Mouse (Mus musculus) erythroid progenitor cell, adult 5-6 weeks (primary cell): Measurements from ENCODE around the gene Zfp931. TPM values are rescaled to one million over a fixed set of nuclear protein-coding genes. Genes with fewer than 3 reads are reported as not detected.
"Not testable (repeated sequence)": the region's sequence is repeated elsewhere in the genome, so short reads cannot be mapped to it uniquely, and the experiment has no call there.

ENCODE experiments used
- ATAC-seq: replicated peaks from 2 replicates; pipeline ENCODE4 v1.8.0; 2016; ENCODE audit warnings: moderate number of reproducible peaks, mild to moderate bottlenecking, moderate TSS enrichment, inconsistent platforms; ENCODE audit not compliant: poor library complexity, low FRiP score, severe bottlenecking
- total RNA-seq, 2 experiments: library from RNA; stranded (forward) in 1 of 2; stranded (reverse) in 1 of 2; fragments of 150-400 nt in 1 of 2; fragments of 186-747, 209-891 nt in 1 of 2; gene quantifications; 2 replicates each; pipeline versions ENCODE4 v1.2.3 to v1.2.4; 2015 to 2017; ENCODE audit warnings: low replicate concordance in 2 of 2

The Zfp931 gene
- total RNA-seq (2015; ENCODE audit: low replicate concordance) (2.9 TPM in 1 of 2 replicates, not detected in the other), total RNA-seq (2017; ENCODE audit: low replicate concordance) (2.7 and 4.9 TPM in 2 replicates)

GRCm38 (mm10) chr2:178078166-178078717, at the start of gene Zfp931:
Zfp931 (minus strand) TSS chr2:178078476.
- ATAC-seq = not testable (repeated sequence)

DNA sequence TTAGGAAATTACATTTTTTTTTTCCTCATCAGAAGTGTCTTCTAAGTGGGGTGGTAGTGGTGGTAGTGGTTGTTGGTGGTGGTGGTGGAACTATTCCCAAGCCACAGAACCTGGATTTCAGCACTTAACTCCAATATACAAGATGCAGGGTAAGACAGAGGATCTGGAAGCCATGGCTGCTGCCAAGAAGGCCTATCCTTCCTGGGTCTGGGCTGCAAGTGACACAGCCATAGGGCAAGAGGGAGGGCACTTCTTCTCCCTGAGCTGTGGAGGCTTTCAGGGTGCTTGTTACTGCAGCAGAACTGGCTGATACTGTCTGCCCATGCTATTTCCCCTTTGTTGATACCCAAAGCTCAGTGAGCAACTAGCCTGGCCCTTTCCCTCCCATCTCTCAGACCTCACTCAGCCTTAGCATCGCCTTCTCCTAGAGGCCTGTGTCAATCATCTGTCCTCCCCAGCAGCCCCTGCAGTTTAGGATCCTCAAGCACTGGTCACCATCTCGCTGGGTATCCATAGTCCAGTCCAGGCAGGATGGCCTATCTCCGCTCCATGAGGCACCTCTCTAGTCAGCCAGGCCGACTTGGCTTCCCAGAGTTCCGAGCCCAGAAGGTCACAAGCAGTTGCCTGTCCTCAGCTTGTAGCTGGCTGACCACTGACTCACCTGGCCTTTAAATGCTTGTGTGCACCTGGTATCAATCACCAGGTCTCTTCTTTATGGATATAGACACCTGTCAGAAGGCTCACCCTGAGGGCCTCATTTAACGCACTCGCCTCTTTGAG, 48.0 kb upstream of the Zfp931 start:
- no peak for ATAC-seq

DNA sequence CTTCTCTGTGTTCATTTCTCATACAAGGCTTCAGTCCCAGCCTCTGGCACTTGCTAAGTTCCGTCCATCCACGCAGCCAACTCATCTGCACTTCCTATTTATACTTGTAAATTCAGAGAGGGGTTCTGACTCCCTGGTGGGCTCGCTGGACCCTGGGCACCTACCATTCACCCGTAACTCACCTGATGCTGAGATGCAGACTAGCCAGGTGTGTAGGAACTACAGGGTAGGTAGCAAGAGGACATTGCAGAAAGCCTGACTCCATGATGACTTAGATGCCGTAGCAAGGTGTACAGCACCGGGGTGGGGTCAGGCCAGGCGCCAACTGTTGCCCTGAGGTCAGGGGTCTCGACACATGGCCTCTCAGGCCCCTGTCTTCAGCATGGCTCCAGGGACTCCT, 47.2 kb upstream of the Zfp931 start:
- ATAC-seq = no peak

DNA sequence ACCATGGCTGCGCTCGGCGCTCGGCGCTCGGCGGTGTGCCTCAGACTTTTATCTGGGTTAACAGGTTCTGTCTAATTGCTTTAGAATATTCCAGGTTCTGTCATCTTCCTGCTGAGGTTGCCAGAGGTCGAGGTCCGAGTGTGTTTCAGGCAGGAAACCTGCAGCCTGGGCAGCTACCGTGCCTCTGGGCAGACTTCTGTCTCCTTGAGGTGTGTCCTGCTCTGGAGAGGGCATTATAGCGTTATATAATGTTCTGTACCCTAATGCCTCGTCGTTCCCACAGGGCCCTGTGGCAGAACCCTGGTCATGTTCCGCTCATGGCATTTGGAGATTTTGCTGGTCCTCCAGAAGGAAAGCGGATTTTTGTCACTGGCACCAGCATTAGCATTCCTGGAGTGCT, 45.2 kb upstream of the Zfp931 start:
- no peak for ATAC-seq

DNA sequence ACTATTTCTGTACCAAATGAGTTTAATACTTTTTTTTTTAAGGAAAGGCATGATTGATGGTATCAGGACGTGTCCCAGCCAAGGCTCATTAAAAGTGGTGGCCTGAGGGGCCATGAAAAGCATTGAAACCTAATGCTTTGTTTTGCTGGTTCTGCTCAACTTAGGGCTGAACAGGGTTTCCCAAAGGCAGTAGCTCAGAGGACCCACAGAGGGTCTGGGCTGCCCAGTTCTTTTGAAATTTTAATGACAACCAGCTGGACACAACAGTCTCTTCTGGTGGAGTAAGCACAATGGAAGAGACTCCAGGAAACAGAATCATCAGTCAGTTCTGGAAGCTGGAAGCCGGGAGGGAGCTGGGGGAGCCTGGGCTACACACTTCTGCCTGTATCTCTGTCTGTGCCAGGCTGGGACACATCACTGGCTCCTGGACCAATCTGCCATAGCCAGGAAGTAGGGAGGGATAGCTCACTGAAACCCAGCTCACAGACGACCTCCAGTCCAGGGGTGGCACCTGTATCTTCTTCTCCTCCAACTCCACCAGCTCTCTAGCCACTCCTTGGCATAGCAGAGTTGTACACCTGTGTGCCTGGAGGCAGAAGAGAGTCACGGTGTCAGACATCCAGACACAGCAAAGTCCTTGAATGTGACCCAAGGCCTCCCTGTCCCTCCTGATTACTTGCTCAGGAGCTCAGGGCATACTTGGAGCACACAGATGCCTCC, 43.8 kb upstream of the Zfp931 start:
- no peak for ATAC-seq

GRCm38 (mm10) chr2:178121375-178121688, 43.1 kb upstream of the Zfp931 start:
- no peak for ATAC-seq

GRCm38 (mm10) chr2:178120651-178121374, 42.5 kb upstream of the Zfp931 start:
- no peak for ATAC-seq

GRCm38 (mm10) chr2:178120356-178120645, 42.0 kb upstream of the Zfp931 start:
- no peak for ATAC-seq

DNA sequence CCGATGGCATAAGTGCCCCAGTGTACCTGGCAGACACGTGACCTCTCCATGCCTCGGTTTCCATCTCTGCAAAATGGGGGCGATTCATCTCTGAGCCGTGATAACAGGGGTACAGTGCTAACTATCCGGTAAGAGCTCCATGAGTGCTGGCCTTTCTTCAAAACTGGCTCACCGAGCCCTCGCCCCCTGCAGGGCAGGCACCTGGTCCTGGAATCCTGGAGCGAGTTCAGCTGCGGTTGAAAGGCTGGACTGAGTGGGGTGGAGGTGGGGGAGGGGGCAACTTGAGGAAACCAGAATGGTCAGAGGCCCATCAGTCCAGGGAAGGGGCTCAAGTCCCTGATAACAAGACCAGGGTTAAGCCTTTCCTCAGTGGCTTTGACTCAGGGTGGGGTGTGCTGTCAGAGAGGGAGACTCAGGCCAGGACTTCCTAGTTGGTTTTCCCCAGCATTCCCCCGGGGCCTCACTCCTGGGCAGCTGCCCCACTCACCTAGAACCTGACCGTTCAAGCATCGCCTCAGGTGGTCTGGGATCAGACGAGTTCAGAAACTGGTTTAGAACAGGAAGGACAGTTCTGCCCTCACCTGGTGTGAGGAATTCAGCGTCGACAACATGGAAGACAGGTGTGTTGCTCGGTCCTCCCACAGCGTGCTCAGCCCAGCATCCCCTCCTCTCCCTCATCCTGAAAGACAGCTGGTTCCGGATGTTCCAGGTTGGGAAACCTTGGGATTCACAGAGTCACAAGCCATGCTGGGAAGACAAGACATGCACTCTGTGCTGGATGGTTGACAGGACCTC, 41.5 kb upstream of the Zfp931 start:
- no peak for ATAC-seq

DNA sequence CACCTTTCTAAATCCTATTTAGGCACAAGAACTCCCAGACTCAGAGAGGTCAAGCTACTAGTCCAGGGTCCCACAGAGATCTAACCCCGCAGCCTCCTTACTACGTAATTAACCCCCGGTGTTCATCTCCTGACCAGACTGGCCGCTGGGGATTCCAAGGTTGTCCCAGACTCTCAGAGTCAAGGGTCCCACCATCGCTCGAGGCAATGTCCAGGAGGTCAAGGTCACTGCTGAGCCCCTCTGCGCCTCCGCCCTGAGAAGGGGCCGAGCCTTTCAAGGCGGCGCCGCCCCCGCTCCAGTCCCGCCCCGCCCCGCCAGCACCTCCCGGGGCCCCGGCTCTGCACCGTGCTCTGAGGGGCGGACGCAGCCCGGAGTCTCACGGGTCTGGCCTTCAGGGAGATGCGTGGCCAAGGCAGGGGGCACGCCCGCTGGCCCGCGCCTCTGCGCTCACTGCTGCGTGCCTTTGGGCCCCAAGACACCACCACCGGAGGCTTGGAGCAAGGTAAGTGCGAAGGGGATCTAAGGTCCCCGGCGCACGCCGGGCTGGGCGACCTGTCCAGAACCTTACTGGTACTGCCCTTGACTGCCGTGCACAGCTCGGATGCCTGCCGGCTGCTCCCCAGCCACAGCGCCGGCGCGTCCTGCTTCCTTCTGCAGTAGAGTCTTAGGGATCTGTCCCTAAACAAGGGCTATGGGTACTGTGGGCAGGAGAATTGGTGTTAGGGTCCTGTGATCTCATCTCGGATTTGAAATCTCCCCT, 40.7 kb upstream of the Zfp931 start, which contains the start of gene Phactr3:
Phactr3 (plus strand) TSS at position 175 of the 760 bp plus-strand sequence.
- no peak for ATAC-seq

GRCm38 (mm10) chr2:178117946-178118345, 39.7 kb upstream of the Zfp931 start:
- no peak for ATAC-seq

DNA sequence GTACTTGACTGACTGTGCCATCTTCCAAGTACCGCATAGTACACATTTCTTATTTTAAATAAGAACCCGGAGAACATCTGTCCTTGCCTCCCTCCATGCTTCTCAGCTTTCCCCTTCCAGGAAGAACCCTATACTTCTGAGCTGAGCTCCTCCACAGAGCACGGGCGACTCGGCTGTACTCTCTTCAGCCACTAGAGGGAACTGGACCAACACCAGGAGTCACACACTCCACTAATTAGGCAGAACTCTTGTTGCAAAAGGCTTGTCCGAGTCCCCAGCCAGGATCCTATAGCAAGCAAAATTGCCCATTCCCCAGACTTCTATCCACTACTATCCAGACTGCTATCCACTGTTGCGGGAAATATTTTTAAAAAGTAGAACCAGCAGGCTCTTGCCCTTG, 23.7 kb upstream of the Zfp931 start:
- ATAC-seq = no peak

DNA sequence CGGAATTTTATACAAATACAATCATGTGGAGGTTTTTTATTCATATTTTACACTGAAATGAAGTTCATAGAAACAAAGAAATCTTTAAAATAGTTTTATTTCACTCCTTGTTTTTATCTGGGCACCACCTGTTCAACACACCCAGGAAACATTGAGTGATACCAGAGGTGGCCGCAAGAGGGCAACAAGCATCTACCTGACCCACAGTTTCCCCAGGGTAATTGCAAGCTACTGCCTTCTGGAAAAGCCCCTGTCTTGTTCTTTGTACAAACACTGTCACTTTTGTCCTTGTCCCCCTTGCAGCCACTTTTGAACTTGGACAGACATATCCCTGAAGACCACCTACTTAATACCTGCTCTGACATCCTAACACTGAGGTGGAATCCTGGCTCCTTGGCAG, 19.7 kb upstream of the Zfp931 start:
- ATAC-seq = no peak

DNA sequence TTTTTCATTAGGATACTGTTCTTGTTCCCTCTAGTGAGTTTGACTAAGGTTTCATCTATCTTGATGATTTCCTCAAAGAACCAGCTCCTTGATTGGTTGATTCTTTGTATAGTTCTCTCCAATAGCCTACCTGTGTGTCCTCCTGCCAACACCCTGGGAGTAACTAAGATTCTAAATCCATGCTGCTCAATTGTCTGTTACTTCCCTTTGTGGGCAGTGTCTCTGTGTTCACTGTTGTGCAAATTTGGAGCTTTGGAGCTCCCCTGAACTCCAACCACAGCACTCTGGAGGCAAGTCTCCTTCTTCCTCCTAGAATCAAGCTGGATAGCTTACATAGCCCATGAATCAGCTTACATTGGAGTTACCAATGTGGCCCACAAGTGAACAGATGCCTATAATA, 11.3 kb upstream of the Zfp931 start:
- no peak for ATAC-seq

GRCm38 (mm10) chr2:178058195-178058594, 20.1 kb downstream of the Zfp931 start:
- ATAC-seq = no peak

DNA sequence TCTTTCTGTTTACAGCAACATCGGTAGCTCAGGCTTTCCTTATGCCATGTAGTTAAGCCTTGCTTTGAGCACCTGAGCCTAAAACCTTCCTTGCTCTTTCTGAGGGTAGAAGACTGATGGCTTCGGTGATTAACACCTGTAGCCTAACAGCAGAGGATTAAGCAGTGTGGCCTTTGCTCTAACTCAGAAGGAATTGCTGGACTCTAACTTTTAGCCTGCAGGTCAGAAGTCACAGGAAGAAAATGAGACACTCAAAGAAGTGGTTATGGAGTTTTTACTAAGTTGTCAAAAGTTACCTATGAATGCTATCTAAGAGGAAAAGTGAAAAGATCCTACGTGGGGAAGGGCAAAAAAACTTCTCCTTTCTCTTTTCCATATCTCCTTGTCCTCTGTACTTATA, 50.7 kb downstream of the Zfp931 start:
- ATAC-seq = not testable (repeated sequence)

DNA sequence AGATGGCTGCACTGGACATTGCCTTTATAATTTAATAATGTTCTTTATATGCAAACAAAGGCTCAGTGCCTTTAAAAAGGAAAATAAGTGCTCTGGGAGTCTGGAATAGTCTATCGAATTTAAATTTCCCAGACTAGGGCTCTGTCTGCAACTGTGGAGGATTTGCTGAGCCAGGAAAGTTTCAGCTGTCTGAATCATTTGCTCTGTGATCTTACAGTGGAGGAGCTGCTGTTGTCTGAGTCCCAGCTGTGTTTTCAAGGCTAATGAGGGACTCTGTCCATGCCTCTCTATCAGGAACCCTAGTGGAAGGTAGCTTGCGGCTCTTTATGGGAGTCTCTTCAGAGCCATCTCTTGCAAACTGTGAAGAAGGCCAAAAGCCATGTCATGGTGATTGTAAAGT, 54.4 kb downstream of the Zfp931 start:
- ATAC-seq = not testable (repeated sequence)

GRCm38 (mm10) chr2:178023011-178023611, 55.2 kb downstream of the Zfp931 start, which contains the start of gene Zfp971:
Zfp971 (plus strand) TSS chr2:178023284.
- ATAC-seq = not testable (repeated sequence)
